Mouse (Mus musculus) CD4-positive, CD25-positive, alpha-beta regulatory T cell (primary cell): Measurements from ENCODE around the gene Fgb. TPM values are rescaled to one million over a fixed set of nuclear protein-coding genes. Genes with fewer than 3 reads are reported as not detected.

ENCODE experiments used
- polyA plus RNA-seq: library from polyadenylated mRNA; unstranded; fragments of 100-300 nt; shearing (Covaris generic); gene quantifications from one replicate; pipeline ENCODE4 v1.2.1, GENCODE M21; 2017

Fgb gene
- polyA plus RNA-seq = 0.05 TPM

DNA sequence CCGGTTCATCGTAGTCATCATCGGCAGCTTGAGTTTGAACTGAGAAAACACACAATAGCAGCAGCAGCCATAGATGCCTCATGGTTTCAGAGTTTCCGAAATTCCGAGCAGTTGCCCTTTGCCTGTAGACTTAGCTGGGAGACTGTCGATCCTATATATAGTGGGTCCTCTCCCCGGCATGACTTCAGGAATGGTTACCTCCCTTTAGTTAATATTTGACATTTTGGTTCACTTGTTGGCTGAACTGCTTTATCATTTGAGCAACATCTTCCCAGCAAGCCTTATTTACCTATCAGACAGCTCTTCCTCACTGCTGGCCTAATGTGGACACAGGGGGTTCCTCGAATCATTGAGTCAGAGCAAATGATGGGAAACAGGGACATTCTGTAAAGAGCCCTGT, at the start of gene Fgb:
Gene Fgb (minus strand): TSS at position 184 of the 400 bp plus-strand sequence.

GRCm38 (mm10) chr3:83055281-83056038, 5.8 kb upstream of the Fgb start, which contains the start of gene Plrg1:
Gene Plrg1 (plus strand): TSS chr3:83055522.

DNA sequence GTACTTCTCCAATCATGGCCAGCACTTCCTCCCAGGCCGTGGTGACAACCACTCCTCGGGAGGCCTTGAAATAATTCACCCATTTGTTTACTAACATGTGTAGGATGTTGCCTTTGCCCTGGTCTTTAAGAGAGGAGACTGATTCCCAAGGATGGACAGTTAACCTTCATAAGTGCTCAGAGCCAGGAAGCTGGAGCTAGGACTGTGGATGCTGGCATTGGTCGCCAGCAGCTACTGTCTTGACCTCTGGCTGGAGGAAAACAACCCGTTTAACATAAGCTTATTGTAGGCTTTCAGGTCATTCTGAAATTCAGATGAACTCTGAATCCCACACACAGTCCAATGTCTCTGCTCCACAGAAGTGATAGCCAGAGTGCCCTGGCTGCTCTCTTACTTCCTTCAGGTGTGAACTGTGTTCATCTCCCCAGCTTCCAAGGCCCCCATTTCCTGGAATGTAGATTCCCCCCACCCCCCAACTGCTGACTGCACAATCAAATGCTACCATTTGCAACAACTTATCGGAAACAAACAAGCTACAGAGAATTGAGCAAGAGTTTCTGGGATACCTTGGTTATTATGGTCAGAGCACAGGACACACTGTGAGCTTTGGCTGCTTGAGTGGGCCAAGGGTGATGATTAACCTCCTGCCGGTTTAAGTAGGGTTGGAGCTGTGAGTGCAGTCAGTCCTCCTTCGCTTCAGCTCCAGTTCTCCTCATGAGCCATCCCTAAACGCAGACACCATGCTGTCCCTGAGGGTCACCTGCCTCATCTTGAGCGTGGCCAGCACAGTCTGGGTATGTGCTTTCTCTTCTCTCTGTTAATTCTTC, 24.0 kb downstream of the Fgb start, which contains the start of gene Fga:
Gene Fga (plus strand): TSS at position 602 of the 827 bp plus-strand sequence.

GRCm38 (mm10) chr3:83007557-83007956, 42.1 kb downstream of the Fgb start, which contains the start of gene Fgg:
Gene Fgg (plus strand): TSS chr3:83007724.

Other genes starting within 250 kb of the Fgb start
- gene Rbm46, start 173.4 kb downstream of the Fgb start, polyA plus RNA-seq = not detected
- 0.04 TPM for gene Lrat, start 145.9 kb downstream of the Fgb start, polyA plus RNA-seq
- not detected for gene Fgg, start 42.1 kb downstream of the Fgb start, polyA plus RNA-seq
- 0.08 TPM for gene Fga, start 23.8 kb downstream of the Fgb start, polyA plus RNA-seq
- 74.1 TPM for gene Plrg1, start 5.7 kb upstream of the Fgb start, polyA plus RNA-seq
- gene Dchs2, start 78.1 kb upstream of the Fgb start, polyA plus RNA-seq = 0.04 TPM